Mouse (Mus musculus): Measurements from ENCODE around the gene Guca1b. TPM values are rescaled to one million over a fixed set of nuclear protein-coding genes. Genes with fewer than 3 reads are reported as not detected.

Gene Guca1b
- polyA plus RNA-seq (2015; fragmentation: Nextera tagmentation; extraction: Ambion mirVana): 0.66 TPM in 2 replicates

DNA sequence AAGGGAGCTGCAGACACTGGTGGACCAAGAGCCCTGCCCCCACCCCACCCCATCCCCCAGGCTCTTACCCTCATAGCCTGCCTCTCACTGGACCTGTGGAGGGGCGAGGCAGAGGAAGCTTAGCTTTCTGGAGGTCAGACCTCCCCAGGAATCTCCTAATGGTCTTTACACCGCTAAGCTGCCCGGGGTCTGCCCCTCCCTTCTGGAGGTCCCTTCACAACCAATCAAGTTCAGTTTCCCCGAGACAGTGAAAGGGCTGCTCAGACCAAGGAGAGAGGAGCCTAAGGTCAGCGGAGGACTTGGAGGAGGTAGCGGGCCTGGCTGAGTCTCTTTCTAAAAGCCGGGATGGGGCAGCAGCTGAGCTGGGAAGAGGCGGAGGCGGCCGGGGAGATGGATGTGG is at the start of gene Guca1b:
Guca1b (plus strand) TSS at position 249 of the 400 bp plus-strand sequence.
- 36% methylated on average over 10 of the region's 10 CpGs for WGBS
- Histone ChIP-seq H3K4me1 (ENCODE audit: control insufficient read depth, insufficient read depth, low read length) (no peaks in the 10 kb centered on the region), H3K27me3 (replicated peaks; ENCODE audit: control insufficient read depth, insufficient read depth, low read length) (no peaks in the 10 kb centered on the region), H3K9me3 (ENCODE audit: control insufficient read depth, low read length) (no peaks in the 10 kb centered on the region), H3K4me3 (ENCODE audit: low read length) (no peak within 1 kb of the TSS), H3K27ac (ENCODE audit: low read length) (no peak within 1 kb of the TSS), H3K4me2 (ENCODE audit: low read depth, low read length) (no peak within 1 kb of the TSS), H3K36me3 (ENCODE audit: control insufficient read depth, insufficient read depth, low read length) (peaks cover under 1% of the 10 kb centered on the region; the same call in 1 of the 2 replicates), H3K9ac (ENCODE audit: low read depth, low read length) (no peak within 1 kb of the TSS)
- ATAC-seq: no peak

DNA sequence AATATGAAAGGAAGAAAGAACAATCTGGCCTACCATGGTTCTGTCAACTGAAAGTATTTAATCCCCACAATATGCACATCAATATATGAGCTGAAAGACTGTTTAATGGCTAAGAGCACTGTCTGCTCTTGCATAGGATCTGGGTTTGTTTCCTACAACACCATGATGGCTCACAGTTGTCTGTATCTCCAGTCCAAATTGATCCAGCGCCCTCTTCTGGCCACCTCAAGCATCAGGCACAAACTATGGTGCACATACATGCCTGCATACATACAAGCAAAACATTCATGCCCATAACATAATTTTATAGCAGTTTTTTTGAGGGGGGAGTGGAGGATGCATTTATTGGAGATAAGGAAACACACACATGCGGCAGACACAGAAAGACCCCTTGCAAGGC is 42.1 kb upstream of the Guca1b start:
- Histone ChIP-seq H3K4me2 (ENCODE audit: low read depth, low read length) (no peak overlapping the region), H3K4me1 (ENCODE audit: control insufficient read depth, insufficient read depth, low read length) (no peaks in the 10 kb centered on the region), H3K4me3 (ENCODE audit: low read length) (no peak overlapping the region), H3K27me3 (replicated peaks; ENCODE audit: control insufficient read depth, insufficient read depth, low read length) (no peaks in the 10 kb centered on the region), H3K27ac (ENCODE audit: low read length) (no peak overlapping the region), H3K9ac (ENCODE audit: low read depth, low read length) (no peak overlapping the region), H3K36me3 (ENCODE audit: control insufficient read depth, insufficient read depth, low read length) (peaks cover 25% of the 10 kb centered on the region), H3K9me3 (ENCODE audit: control insufficient read depth, low read length) (peaks cover 11% of the 10 kb centered on the region; the same call in 1 of the 2 replicates)
- no peak for ATAC-seq
- 83% methylated on average over 2 of the region's 2 CpGs for WGBS

DNA sequence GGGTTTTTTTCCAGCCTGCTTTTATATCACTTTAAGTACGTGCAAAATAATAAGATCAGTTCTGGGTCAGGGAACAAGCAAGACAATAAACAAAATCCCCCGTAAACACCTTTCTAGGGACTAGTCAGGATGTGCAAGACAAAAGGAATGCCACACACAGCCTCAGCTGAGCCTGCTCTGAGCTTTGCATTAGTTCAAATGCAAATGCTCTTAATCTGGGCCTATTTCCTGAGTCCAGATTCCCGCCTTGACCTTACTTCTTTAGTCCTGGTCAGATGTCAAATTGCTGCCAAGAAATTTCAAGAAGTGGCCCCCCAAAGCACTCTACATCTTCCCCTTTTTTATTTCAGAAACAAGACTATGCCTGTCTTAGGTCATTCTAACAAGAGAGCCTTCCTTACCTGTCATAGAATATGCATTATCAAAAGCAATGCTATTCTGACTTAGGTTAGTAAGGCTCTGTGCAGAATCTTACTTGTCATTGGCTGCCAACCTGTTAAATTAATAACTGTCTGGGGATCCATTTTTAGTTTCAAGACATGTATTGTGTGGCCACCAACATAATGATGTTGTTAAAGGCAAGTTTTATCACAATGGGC is 35.4 kb upstream of the Guca1b start:
- no peak for ATAC-seq
- no peak overlapping the region for H3K9ac ChIP-seq (ENCODE audit: low read depth, low read length)
- H3K9me3 ChIP-seq (ENCODE audit: control insufficient read depth, low read length): peaks cover 18% of the 10 kb centered on the region
- WGBS: 96% methylated on average over 3 of the region's 3 CpGs
- H3K4me1 ChIP-seq (ENCODE audit: control insufficient read depth, insufficient read depth, low read length): no peaks in the 10 kb centered on the region
- H3K4me2 ChIP-seq (ENCODE audit: low read depth, low read length): no peak overlapping the region
- no peaks in the 10 kb centered on the region for H3K27me3 ChIP-seq (replicated peaks; ENCODE audit: control insufficient read depth, insufficient read depth, low read length)
- H3K27ac ChIP-seq (ENCODE audit: low read length): no peak overlapping the region
- H3K4me3 ChIP-seq (ENCODE audit: low read length): no peak overlapping the region
- peaks cover 33% of the 10 kb centered on the region for H3K36me3 ChIP-seq (ENCODE audit: control insufficient read depth, insufficient read depth, low read length)

DNA sequence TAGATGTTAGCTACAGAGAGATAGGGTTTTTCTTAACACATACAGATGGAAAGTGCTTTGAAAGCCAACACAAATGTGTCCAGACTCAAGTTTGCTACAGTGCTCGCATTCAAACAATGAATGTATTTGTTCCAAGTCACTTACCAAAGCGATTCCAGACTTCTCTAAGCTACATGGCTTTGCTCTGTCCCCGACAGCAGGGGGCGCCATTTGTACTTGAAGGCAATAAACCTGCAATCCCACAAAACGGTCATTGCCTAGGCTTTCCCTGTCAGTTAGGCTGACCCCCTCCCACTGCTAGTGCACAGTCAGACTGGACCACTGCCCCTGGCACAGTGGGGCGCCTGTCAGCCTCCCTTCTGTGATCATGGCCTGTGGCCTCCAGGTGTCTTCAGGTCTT is 25.2 kb upstream of the Guca1b start:
- no peaks in the 10 kb centered on the region for H3K27me3 ChIP-seq (replicated peaks; ENCODE audit: control insufficient read depth, insufficient read depth, low read length)
- no peak for ATAC-seq
- H3K9ac ChIP-seq (ENCODE audit: low read depth, low read length): no peak overlapping the region
- H3K4me1 ChIP-seq (ENCODE audit: control insufficient read depth, insufficient read depth, low read length): no peaks in the 10 kb centered on the region
- no peak overlapping the region for H3K27ac ChIP-seq (ENCODE audit: low read length)
- H3K4me2 ChIP-seq (ENCODE audit: low read depth, low read length): no peak overlapping the region
- no peaks in the 10 kb centered on the region for H3K9me3 ChIP-seq (ENCODE audit: control insufficient read depth, low read length)
- 53% methylated on average over 6 of the region's 6 CpGs for WGBS
- no peak overlapping the region for H3K4me3 ChIP-seq (ENCODE audit: low read length)
- H3K36me3 ChIP-seq (ENCODE audit: control insufficient read depth, insufficient read depth, low read length): peaks cover 5% of the 10 kb centered on the region; the same call in 1 of the 2 replicates

DNA sequence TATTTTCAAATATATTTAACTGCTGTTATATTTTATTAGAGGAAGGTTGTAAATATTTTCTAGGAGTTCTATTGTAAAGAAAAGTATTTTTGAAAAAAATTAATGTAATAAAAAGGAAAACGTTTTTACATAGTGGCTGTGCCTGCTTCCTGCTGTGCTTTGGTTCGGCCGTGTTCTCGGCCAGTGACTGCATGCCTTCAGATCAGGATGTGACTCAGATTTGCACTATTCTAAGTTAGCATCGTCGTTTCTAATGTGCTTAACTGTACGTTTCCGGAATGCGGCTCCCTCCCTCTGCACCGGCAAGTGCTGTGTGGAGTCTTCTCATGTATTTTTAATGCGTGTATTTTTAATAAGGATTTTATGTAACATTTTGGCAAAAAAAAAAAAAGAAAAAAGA is 23.9 kb upstream of the Guca1b start:
- no peaks in the 10 kb centered on the region for H3K9me3 ChIP-seq (ENCODE audit: control insufficient read depth, low read length)
- H3K9ac ChIP-seq (ENCODE audit: low read depth, low read length): no peak overlapping the region
- no peaks in the 10 kb centered on the region for H3K4me1 ChIP-seq (ENCODE audit: control insufficient read depth, insufficient read depth, low read length)
- H3K27me3 ChIP-seq (replicated peaks; ENCODE audit: control insufficient read depth, insufficient read depth, low read length): no peaks in the 10 kb centered on the region
- WGBS: 81% methylated on average over 11 of the region's 11 CpGs
- no peak for ATAC-seq
- no peak overlapping the region for H3K4me2 ChIP-seq (ENCODE audit: low read depth, low read length)
- no peak overlapping the region for H3K4me3 ChIP-seq (ENCODE audit: low read length)
- H3K36me3 ChIP-seq (ENCODE audit: control insufficient read depth, insufficient read depth, low read length): peaks cover 5% of the 10 kb centered on the region; the same call in 1 of the 2 replicates
- H3K27ac ChIP-seq (ENCODE audit: low read length): no peak overlapping the region

DNA sequence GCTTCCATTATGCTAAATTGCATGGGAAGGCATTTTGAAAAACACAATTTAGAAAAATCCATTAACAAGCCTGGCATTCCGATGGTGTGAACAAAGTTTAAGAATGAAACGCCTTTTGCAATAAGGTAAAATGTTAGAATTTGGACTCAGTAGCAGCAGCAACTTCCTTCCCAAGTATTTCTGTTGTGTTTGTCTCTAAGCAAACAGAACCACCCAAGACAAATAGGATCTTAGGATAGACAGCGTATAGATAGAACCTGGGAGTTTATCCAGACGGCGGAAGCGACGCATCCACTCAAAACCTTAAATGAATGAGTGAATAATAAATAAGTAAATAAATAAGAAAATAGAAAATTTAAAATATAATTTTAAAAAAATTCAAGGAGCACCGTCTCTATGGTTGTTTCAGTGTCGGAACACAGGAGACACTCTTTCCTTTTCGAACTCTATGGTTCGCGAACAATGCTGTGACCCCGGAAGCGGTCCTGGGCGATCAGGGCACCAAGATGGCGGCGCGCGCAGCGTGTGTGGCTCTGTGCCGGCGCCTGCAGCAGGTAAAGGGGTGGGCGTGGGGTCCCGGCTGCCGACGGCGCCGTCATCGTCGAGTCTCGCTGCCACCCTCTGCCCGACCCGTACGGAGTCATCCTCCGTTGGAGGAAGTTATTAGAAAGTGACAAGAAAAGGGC is 16.6 kb upstream of the Guca1b start, which contains the start of gene Mrps10:
Mrps10 (plus strand) TSS at position 487 of the 686 bp plus-strand sequence.
- Histone ChIP-seq H3K9ac (ENCODE audit: low read depth, low read length) (peak within 1 kb of the TSS; percentile 69), H3K4me1 (ENCODE audit: control insufficient read depth, insufficient read depth, low read length) (0 out of 2 replicates have a peak, but pooled peaks cover 6% of the 10 kb centered on the region), H3K9me3 (ENCODE audit: control insufficient read depth, low read length) (no peaks in the 10 kb centered on the region), H3K36me3 (ENCODE audit: control insufficient read depth, insufficient read depth, low read length) (peaks cover 4% of the 10 kb centered on the region; the same call in 1 of the 2 replicates), H3K4me3 (ENCODE audit: low read length) (peak within 1 kb of the TSS; percentile 84), H3K4me2 (ENCODE audit: low read depth, low read length) (peak within 1 kb of the TSS; percentile 64), H3K27me3 (replicated peaks; ENCODE audit: control insufficient read depth, insufficient read depth, low read length) (no peaks in the 10 kb centered on the region), H3K27ac (ENCODE audit: low read length) (peak within 1 kb of the TSS; percentile 10)
- 3% methylated on average over 35 of the region's 35 CpGs for WGBS
- peak; percentile 91 for ATAC-seq

DNA sequence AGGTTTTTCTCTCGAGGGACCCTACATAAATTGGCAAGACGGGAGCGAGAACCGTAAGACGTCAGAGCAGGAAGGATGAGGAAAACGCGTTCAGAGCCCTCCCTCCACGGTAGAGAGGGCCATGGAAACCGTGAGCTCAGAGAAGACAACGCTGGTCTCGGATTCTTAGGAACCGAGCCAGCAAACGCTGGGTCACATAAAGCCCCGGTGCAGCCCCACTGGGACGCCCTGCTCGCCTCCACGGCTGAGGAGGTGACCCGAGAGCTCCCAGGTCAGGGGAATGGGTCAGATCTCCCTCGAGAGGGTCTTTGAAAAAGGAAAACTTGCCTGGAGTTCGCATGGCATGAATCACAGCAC is 16.1 kb upstream of the Guca1b start:
- WGBS: under 1% methylated on average over 20 of the region's 20 CpGs
- ATAC-seq: peak; percentile 69
- Histone ChIP-seq H3K9me3 (ENCODE audit: control insufficient read depth, low read length) (no peaks in the 10 kb centered on the region), H3K9ac (ENCODE audit: low read depth, low read length) (peak overlapping the region; percentile 69), H3K4me3 (ENCODE audit: low read length) (peak overlapping the region; percentile 84), H3K27me3 (replicated peaks; ENCODE audit: control insufficient read depth, insufficient read depth, low read length) (no peaks in the 10 kb centered on the region), H3K4me1 (ENCODE audit: control insufficient read depth, insufficient read depth, low read length) (0 out of 2 replicates have a peak, but pooled peaks cover 6% of the 10 kb centered on the region), H3K36me3 (ENCODE audit: control insufficient read depth, insufficient read depth, low read length) (peaks cover 4% of the 10 kb centered on the region; the same call in 1 of the 2 replicates), H3K27ac (ENCODE audit: low read length) (peak overlapping the region; percentile 10), H3K4me2 (ENCODE audit: low read depth, low read length) (peak overlapping the region; percentile 61)

DNA sequence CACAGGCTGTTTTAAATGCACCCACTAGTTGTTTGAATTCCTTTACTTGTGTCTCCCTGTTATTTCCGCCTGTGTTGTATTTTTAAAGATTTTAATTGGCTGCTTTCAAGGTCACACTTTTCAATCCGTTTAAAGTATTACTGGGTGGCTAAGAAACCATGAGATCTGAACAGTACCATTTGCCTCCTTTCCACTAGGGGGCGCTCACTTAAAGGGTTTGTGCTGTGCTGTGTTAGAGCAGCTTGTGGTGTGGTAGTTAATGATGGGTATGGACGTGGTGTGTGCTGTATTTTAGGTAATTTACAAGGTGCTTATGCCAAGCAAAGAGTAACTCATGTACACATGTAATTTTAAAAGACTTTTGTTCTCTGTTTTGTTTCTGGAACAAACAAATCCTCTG is 13.7 kb upstream of the Guca1b start:
- 0 out of 2 replicates have a peak, but pooled peaks cover 6% of the 10 kb centered on the region for H3K4me1 ChIP-seq (ENCODE audit: control insufficient read depth, insufficient read depth, low read length)
- H3K27me3 ChIP-seq (replicated peaks; ENCODE audit: control insufficient read depth, insufficient read depth, low read length): no peaks in the 10 kb centered on the region
- H3K9me3 ChIP-seq (ENCODE audit: control insufficient read depth, low read length): no peaks in the 10 kb centered on the region
- H3K27ac ChIP-seq (ENCODE audit: low read length): no peak overlapping the region
- H3K4me3 ChIP-seq (ENCODE audit: low read length): no peak overlapping the region
- no peak overlapping the region for H3K4me2 ChIP-seq (ENCODE audit: low read depth, low read length)
- WGBS: 7% methylated on average over 4 of the region's 4 CpGs
- ATAC-seq: peak; percentile 68; the same call in 1 of the 2 replicates
- peaks cover 10% of the 10 kb centered on the region; the same call in 1 of the 2 replicates for H3K36me3 ChIP-seq (ENCODE audit: control insufficient read depth, insufficient read depth, low read length)
- no peak overlapping the region for H3K9ac ChIP-seq (ENCODE audit: low read depth, low read length)

DNA sequence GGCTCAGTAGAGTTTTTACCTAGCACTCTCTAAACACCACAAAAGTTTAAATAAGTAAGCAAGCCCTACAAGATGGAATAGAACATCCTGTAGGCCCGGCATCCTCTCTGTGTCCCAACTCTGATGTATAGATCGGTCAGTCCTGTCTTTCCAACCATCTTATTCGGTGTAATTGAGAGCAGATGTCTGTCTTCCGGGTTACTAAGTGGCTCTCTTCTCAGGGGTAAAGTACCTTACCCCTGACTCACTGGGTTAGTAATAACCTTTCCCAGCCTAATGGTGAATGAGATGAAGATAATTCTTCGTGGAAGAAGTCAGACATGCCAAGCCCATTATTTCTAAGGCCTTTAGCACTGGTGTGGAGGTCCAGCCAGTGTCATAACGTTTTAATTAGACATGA is 11.2 kb upstream of the Guca1b start:
- H3K36me3 ChIP-seq (ENCODE audit: control insufficient read depth, insufficient read depth, low read length): peaks cover 10% of the 10 kb centered on the region
- H3K4me1 ChIP-seq (ENCODE audit: control insufficient read depth, insufficient read depth, low read length): 0 out of 2 replicates have a peak, but pooled peaks cover 6% of the 10 kb centered on the region
- no peak overlapping the region for H3K4me2 ChIP-seq (ENCODE audit: low read depth, low read length)
- H3K9me3 ChIP-seq (ENCODE audit: control insufficient read depth, low read length): no peaks in the 10 kb centered on the region
- no peak overlapping the region for H3K4me3 ChIP-seq (ENCODE audit: low read length)
- 85% methylated on average over 6 of the region's 6 CpGs for WGBS
- H3K27ac ChIP-seq (ENCODE audit: low read length): no peak overlapping the region
- no peak for ATAC-seq
- H3K9ac ChIP-seq (ENCODE audit: low read depth, low read length): no peak overlapping the region
- no peaks in the 10 kb centered on the region for H3K27me3 ChIP-seq (replicated peaks; ENCODE audit: control insufficient read depth, insufficient read depth, low read length)

All from intestine, embryonic 16.5 days (tissue).